Mouse (Mus musculus) T-helper 1 cell (primary cell): ENCODE results near the gene Slc7a7.

Experiments used
- in situ Hi-C: fragments of 300-600 bp; cut with MboI, MseI; formaldehyde crosslinking; loops from one replicate; pipeline ENCODE4 v1.15.1; 2025; ENCODE audit warnings: high pct_unique_total_duplicates

Slc7a7 gene

DNA sequence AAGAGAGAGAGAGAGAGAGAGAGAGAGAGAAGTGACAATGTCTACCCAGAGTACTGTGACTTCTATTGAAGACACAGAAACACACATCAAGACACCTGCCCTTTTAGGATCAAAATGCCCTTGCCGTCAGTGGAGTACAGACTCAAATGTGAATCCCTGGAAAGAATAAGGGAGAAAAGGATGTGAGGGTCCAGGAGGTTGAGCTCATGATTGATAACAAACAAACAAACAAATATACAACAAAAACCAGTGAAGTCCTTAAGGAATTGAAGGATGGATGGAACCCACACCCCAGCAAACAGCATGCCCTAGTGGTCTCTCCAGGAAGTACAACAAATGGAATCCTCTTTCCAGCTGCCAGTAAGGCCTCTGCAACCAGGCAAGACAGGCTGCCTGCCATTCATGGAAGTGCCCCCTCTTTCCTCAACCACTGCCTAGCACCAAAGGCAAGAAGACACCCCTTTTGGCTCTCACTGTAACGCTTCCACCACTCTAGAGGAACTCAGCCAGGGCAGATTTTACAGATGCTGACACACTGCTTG lies 4.9 kb downstream of the Slc7a7 start:
- in situ Hi-C loops = no loop called here

DNA sequence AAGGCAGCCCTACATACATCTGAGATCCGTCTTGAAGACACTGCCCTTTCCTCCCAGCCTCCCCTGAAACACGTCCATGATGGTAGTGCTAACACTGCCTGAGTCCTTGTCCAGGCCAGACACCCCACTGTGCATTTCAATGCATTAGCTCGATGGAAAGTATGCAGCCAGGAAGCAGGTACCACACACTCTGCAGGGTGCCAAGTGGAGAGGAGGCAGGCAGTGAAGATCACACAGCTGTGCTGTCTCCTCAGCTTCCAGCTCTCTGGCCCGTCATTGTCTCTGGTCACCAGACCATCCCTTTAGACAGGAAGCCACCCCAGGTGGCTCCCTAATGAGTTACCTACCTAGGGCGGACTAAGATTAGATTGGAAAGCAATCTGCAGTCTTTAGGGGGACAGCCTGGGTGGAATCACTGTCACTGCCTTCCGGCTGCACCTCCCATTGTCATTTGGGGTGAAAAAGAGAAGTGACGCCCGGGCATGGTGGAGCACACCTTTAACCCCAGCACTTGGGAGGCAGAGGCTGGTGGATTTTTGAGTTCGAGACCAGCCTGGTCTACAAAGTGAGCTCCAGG lies 5.5 kb downstream of the Slc7a7 start:
- in situ Hi-C loops = no loop called here

DNA sequence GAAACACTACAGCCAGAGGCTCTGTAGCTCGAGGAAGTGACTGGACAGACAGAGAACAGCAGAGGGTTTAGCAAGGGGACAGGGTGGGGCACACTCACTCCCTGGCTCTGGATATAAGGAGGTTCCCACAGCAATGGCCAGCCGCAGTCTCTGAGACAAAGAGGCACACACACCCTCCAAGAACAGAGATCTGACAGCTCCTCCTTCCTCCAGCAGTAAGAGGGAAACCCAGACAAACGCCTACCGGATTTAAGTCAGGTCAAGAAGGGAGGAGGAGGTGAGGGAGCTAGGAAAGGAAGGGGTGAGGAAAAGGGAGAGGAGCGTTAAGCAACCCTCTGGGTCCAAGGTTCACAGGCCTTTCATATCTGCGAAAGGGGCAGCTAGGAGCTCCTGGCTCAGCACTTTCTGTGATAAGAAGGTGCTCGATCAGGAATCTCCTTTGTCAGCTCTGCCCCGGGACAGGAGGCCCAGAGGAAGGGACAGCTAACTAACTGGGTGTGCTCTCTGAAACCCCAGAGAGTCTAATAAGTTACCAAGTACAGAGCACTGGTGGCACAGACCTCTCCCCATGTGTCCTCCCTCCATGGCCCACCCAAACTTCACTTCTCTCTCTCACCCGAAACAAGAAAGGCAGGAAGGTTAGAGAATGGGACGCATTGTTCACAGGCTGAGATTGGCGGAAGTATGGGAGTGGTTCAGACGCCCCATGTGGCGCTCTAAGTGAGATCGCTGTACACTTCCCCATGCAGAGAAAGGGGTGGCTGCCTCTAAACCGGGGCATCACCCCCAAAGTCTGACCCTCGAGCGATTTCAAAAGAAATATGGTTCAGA lies 7.4 kb downstream of the Slc7a7 start:
- in situ Hi-C loops = no loop called here

DNA sequence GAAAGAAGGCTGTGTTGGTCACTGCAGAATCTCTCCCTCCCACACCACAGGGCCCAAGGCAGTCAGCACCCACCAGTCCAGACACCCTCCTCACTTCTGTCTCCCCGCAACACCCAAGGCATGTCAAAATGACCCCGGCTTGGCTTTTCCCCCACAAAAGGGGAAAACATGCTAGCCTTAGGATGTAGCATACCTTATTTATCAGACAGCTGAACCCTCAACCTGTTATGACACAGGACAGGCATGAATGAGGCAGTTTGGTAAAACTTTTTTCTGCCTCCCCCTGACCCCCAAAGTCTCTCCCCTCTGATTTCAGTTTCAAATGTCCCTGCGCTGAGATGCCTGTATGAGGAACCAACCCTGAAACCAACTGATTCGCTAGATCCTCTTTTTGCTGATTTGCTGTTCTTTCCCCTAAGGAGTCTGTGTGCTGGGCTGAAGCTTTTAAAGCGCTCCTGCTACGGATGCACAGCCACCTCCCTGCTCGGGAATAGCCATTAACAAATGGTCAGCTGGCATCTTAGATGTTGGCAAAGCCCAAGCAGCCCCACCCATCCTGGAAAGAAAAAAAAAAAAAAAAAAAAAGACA lies 8.4 kb downstream of the Slc7a7 start:
- in situ Hi-C loops = no loop called here

DNA sequence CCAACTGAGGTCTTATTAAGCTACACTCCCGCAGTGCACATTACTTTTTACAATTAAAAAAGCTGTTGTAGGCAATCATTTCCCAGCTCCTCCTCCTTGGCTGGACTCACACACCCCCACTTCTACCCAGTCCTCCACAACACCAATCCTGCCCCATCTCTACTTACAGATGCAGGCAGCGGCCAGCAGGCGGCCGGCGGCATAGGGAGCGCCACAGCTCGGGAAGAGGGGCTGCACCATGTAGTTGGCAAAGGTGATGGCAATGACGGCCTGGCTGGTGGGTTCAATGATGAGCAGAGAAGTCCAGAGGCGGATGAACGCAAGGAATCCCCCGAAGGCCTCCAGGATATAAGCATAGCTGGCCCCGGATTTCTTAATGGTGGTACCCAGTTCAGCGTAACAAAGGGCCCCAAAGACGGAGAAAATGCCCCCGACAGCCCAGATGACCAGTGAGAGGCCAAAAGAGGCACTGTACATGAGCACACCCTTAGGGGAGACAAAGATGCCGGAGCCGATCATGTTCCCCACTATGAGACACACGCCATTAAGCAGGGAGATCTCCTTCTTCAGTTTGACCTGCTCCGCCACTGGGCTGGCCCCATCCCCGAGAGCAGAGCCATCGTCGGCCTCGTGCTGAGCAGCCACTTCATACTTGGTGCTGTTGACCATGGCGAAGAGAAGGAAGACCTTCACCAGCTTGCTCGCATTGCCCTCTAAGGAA lies 9.1 kb downstream of the Slc7a7 start:
- in situ Hi-C loops = no loop called here

DNA sequence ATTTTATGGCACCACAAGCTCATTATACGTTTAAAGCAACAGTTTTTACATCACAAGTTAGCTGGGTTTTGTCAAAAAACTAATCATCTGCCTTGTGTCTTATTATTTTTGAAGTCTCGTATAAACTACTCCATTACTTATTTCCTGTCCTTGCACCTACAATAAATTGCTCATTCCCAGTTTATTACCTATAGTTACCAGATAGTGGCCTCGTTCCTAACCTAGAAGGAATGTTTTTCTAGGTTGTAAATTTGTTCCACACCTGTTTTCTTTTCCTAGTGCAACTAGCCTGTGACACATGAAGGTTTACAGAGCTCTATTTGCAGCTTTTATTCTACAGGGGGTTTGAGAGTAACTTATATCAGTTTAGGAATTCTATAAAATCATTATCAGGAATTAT lies 15.9 kb downstream of the Slc7a7 start:
- in situ Hi-C loops = no loop called here

DNA sequence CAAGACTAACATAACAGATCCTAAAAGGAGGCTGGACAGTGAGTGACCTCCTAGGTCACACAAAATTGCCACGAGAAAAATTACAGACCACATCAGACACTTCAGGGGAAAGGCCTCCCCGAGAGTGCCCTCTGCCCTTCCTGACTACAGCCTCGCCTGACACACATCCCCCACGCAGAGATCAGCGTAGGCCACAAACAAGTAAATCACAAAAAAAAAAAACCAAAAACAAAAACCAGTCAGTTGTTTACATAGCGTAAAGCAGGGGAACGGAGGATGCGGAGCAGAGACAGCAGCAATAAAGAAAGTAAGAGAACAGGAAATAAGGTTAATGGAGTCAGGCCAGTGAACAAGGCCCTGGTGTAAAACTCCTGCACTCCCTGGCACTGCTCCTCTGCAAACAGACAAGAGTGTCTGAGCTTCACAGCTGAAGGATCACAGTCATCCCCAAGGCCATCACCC lies 18.6 kb downstream of the Slc7a7 start:
- in situ Hi-C loops = no loop called here

DNA sequence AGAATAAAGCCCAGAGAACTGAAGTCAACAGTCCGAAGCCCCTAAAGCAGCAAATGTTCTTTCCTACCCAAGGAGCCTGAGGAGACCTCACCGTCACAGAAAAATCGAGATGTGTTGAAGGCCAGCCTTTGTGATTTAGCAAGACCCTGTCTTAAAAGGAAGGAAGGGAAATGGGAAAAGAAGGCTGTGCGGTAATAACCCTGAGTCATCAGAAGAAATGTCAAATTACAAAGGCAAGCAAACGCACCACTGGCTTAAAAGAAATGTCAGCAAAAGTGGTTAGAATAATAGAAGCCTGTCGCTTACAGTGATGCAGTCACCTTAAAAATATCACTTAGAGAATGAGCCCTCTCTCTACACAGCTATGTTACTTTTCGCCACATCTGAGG lies 19.1 kb downstream of the Slc7a7 start:
- in situ Hi-C loops = no loop called here

DNA sequence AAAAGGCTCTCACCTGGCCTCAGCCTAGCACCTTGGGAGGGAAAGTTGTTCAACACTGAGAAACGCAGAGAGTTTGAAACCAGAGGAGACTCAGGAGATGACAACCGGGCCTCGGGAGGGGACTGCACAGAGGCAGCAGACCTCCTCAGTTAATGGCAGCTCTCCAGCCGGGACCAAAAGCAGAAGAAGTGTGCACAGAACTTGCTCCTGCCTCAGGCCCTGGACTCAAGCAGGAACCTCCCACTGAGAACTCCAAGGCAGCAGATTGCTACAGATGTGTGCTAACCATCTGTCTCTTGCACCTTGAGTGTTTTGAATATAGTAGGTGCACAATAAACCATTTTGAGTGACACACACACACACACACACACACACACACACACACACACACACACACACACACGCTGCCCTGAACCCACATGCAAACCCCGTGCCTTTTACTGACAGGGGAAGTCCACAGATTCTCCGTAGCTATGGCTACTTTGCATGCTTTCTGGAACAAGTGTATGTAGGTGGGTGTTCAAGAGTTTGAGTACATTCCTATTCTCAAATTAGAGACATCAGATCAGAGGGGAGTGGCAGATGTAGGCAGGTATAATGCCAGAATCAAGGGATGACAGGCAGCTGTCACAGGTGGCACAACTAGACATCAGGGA lies 19.6 kb downstream of the Slc7a7 start:
- in situ Hi-C loops = no loop called here

DNA sequence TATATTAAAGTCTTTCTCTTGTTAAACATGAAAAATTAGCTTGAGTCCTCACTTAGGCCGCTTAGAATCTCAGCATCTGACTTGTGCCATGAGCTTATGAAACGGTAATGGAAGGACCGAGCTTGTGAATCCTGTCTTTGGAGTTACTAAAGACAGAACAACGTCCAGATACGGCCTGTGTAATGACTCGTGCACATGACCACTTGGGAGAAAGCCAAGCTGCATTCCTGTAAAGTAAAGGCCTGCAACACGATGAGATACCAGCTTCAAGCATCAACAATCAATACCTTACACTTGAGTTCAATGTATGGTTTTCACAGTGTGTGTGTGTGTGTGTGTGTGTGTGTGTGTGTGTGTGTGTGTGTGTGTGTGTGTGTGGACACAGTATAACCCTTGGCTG lies 20.9 kb downstream of the Slc7a7 start:
- in situ Hi-C loops = no loop called here

DNA sequence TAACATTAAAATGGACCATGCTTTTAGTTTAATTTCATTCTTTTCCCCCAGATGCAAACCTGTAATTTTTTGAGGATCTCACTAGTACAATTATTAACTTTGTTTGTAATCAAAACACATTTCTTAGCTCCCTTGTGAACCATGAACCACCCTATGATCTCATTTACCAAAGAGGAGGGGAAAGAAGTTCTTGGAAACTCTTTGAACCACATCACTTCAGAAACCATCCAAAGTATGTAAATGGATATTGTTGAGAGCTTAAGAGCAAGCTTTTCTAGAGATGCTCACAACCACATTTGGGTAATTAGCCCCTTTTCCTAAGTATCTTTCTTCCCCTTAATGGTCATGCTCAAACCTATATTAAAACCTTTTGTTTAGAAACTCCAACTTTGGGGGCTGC lies 23.3 kb downstream of the Slc7a7 start:
- in situ Hi-C loops = no loop called here

DNA sequence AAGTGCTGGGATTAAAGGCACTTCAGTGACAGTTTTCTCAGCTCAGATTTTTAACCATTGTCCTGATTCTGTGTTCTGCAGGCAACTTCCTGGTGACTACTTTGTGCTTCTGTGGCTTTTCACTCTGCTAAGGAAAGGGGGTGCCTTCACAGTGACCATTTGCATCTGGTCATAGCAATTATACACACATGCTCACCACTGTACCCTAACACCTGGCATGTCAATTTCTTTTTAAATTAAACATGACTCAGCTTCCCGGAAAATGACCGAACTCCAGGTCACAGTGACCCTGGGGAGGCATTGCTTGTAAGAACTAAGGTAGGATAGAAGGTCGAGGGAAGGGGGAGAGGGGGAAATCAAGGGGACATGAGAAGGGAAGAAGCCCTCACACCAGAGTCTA lies 23.8 kb downstream of the Slc7a7 start:
- in situ Hi-C loops = no loop called here

DNA sequence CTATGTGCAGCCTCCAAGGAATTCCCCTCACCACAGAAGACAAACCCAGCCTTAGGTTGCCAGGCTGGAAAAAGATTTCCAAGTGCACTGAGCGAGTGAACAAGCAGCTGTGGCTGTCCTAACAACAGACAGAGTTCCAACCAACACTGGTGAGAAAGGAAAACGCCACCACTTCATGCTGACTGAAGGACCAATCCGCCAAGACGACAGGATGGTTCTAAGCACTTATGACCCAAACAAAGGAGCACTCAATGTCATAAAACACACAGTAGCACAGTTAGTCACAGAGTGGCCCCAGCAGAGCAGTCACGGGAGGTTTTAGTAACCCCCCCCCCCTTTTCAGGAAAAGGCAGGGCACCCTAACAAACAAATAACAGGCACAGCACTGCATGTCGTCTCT lies 26.7 kb downstream of the Slc7a7 start:
- in situ Hi-C loops = no loop called here

DNA sequence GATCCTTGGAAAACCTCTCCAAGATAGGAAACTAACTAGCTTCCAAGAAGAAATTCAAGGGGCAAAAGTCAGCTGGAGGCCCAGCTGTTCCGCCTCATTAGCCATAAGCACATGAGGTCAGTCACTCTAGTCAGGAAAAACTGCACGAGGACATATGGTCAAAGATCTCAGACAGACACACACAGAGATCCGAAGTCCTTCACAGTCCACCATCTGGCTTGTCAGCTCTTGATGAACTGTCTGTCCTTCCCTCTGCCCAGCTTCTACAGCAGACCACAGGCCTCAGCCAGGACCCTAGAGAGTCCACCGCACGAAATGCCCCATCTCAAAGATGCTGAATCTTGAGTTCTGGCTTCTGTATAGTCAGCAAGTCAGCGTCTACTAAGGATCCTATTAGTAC lies 30.0 kb downstream of the Slc7a7 start:
- in situ Hi-C loops = no loop called here

DNA sequence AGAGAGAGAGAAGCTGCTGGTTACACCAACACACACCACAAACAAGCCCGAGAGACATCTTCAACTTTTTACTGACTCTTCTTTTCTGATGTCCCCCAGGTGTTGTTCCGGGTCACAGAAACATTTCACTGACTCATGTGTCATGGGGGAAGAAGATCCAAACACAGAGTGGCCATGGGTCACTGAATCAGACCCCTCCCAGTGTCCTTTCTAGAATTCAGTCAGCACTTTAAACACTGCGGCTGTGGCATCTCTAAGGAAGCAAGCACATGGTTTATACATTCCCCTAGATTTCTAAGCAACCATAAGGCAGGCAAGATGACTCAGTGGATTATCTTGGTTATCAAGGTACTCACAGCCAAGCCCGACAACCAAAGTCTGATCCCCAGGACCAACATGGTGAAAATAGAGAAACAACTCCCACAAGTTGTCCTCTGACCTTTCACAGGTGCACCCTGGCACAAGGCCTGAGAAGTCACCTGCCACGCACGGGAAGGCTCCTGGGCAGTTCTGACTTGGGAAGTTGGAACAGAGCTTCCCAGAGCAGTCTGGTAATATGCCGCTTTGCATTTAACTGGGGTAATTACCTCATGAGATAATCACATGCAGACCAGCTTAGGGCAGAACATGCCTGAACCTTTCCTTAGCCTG lies 31.5 kb downstream of the Slc7a7 start:
- in situ Hi-C loops = no loop called here

DNA sequence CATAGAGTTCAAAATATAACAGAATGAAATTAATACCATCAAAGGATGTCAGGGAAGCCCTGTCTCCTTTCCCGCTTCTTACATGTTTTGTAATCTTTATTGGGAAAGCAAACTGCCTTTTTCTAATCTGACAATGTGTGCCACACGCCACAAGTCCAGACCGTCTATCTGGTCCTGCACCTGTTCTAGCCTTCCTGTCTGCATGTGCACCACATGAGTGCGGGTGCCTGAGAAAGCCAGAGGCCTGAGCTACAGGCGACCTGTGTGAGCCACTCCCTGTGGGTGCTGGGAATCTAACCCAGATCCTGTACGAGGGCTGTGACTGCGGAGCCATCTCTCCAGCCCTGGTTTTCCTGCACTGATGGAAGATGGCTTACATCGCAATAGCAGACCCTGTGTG lies 33.2 kb downstream of the Slc7a7 start:
- in situ Hi-C loops = no loop called here

DNA sequence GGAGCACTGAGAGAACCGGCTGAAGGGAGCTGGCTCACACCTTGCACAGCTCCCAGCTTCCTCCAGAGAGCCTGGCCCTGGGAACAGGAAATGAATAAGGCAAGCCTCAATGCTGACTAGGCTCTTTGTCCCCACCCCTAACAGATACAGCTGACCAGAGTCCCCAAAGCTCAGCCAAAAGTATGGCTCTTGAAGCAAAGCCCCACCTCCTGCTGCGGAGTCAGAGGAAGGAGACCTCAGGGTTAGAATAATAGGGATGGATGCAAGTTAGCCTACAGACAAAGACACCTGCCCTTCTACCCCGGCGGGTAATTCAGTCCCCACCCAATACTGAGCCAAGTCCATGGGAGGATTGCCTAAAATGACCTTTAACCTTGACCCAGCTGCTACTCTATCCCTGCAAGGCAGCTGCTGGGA lies 34.2 kb downstream of the Slc7a7 start:
- in situ Hi-C loops = no loop called here

DNA sequence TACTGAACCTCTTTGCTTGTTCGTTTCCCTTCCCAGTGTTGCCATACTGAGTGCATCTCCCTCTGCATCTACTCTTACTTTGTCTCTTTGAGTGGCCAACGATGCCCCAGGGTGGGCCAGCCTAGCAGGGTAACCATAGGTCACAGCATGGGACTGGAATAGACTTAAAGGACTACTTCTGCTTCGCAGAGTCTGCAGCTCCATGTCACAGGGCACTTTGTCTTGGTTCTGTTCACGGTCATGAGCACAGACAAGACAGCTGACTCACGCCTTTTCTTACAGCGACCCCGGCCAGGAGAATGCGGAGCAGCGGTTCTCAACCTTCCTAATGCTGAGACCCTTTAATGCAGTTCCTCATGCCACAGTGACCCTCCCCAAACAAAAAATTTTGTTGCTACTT lies 34.9 kb downstream of the Slc7a7 start:
- in situ Hi-C loops = no loop called here

DNA sequence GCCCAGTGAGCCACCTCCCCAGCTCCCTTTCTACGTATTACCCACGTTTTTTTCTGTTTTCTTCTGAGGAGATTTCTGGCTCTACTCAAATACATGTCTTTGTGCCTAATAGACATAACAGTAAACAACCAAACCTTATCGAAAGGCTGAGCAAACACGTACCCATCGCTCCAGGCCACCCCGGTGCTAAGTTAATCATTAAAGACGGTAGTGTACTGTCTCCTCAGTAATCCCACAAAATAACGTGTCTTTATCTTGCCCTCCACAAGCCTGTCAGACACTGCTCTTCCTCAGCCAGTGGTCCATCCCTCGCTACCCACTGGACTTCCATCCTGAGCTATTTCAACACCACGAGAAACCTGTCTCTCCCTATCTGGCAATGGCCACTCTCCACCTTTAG lies 35.8 kb downstream of the Slc7a7 start:
- in situ Hi-C loops = no loop called here

DNA sequence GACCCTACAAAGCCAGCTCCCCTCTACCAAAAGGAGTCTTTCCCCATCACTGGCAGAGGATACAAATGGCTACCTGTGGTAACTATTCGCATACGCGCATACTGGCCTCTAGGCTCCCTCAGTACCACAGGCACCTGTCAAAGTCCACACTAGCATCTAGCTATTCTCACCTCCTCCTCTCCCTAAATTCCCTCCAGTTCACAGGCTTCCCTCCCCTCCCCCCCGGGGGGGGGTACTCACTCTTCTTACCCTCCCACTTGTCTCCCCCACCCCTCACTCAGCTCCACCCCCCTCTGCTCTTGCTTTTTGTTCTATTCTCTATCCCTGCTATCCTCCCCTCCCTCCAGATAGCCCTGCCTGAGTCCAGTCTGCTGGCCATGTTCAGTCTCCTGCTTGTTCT lies 37.0 kb downstream of the Slc7a7 start:
- in situ Hi-C loops = no loop called here

DNA sequence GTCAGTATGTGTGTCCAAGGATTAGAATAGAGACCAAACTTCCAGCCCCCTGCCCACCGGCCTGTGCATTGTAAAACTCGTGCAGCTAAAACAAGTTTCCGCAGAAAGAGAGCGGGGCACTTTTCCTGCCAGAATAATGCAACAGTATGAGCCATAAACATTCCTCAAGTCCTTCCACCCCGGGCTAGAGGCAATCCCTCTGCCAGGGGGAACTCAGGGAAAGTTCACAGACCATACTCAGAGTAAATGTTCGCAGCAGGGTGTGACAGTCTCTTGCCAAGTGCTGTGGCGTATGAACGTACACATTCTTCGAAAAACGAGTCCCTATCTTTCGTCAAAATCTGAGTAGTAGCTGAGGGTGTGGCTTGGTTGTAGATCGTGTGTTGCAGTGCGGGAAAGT lies 38.0 kb downstream of the Slc7a7 start:
- in situ Hi-C loops = no loop called here
